Mouse (Mus musculus): Measurements from ENCODE around the gene Rin2.
"Not testable (repeated sequence)": the region's sequence is repeated elsewhere in the genome, so short reads cannot be mapped to it uniquely, and the experiment has no call there.

Rin2 gene

GRCm38 (mm10) chr2:145684891-145685290 is 9.9 kb downstream of the Rin2 start:
- DNase-seq, result no peak

- DNase-seq, result no peak
Measured at GRCm38 (mm10) chr2:145686017-145686416, 11.0 kb downstream of the Rin2 start.

GRCm38 (mm10) chr2:145691367-145692009 is 16.5 kb downstream of the Rin2 start:
- no peak for DNase-seq

- no peak for DNase-seq
Measured at GRCm38 (mm10) chr2:145697160-145697559, 22.1 kb downstream of the Rin2 start.

- DNase-seq, result no peak
Measured at GRCm38 (mm10) chr2:145699414-145700071, 24.5 kb downstream of the Rin2 start.

- DNase-seq, result no peak
Measured at GRCm38 (mm10) chr2:145700237-145700985, 25.4 kb downstream of the Rin2 start.

GRCm38 (mm10) chr2:145701605-145702335 is 26.8 kb downstream of the Rin2 start:
- DNase-seq, result no peak

GRCm38 (mm10) chr2:145704738-145705137 is 29.7 kb downstream of the Rin2 start:
- no peak for DNase-seq

GRCm38 (mm10) chr2:145709727-145710389 is 34.8 kb downstream of the Rin2 start:
- DNase-seq, result no peak

- no peak for DNase-seq
Measured at GRCm38 (mm10) chr2:145711512-145711911, 36.5 kb downstream of the Rin2 start.

GRCm38 (mm10) chr2:145712026-145712425 is 37.0 kb downstream of the Rin2 start:
- DNase-seq, result no peak

- DNase-seq, result no peak
Measured at GRCm38 (mm10) chr2:145717539-145717938, 42.5 kb downstream of the Rin2 start.

GRCm38 (mm10) chr2:145718624-145719183 is 43.7 kb downstream of the Rin2 start:
- DNase-seq, result no peak

- DNase-seq, result no peak
Measured at GRCm38 (mm10) chr2:145720157-145720556, 45.1 kb downstream of the Rin2 start.

GRCm38 (mm10) chr2:145720743-145721142 is 45.7 kb downstream of the Rin2 start:
- no peak for DNase-seq

- DNase-seq, result not testable (repeated sequence)
Measured at GRCm38 (mm10) chr2:145722304-145722703, 47.3 kb downstream of the Rin2 start.

GRCm38 (mm10) chr2:145724288-145724687 is 49.3 kb downstream of the Rin2 start:
- DNase-seq, result no peak

- no peak for DNase-seq
Measured at GRCm38 (mm10) chr2:145729414-145729813, 54.4 kb downstream of the Rin2 start.

- no peak for DNase-seq
Measured at GRCm38 (mm10) chr2:145730189-145730880, 55.3 kb downstream of the Rin2 start.

- no peak for DNase-seq
Measured at GRCm38 (mm10) chr2:145730905-145731304, 55.9 kb downstream of the Rin2 start.

- no peak for DNase-seq
Measured at GRCm38 (mm10) chr2:145735079-145735478, 60.1 kb downstream of the Rin2 start.

GRCm38 (mm10) chr2:145736543-145736942 is 61.5 kb downstream of the Rin2 start:
- DNase-seq, result no peak

All from thymus, adult 18-20 months (tissue).